Mouse (Mus musculus): ENCODE measurements around the gene Zfp804b.
"Not testable (repeated sequence)": the region's sequence is repeated elsewhere in the genome, so short reads cannot be mapped to it uniquely, and the experiment has no call there.

The Zfp804b gene
- long read RNA-seq, experiment 1: 0 reads
- long read RNA-seq, experiment 2: 0 reads

- intact Hi-C loops (cut with DNase I): no loop called here
These were observed at the start of gene Zfp804b for GRCm38 (mm10) chr5:7344145-7345010. Gene Zfp804b (minus strand): TSS chr5:7344756.

- intact Hi-C loops (cut with DNase I): not testable (repeated sequence)
These were observed 20.1 kb upstream of the Zfp804b start for GRCm38 (mm10) chr5:7364616-7365015.

- intact Hi-C loops (cut with DNase I): no loop called here
These were observed 444 bp upstream of the Zfp804b start for GRCm38 (mm10) chr5:7345011-7345389.

- intact Hi-C loops (cut with DNase I): no loop called here
These were observed 19.0 kb downstream of the Zfp804b start for GRCm38 (mm10) chr5:7325594-7325993.

- intact Hi-C loops (cut with DNase I): no loop called here
These were observed 40.7 kb downstream of the Zfp804b start, which contains the start of gene Tex47 for GRCm38 (mm10) chr5:7303819-7304218. Gene Tex47 (plus strand): TSS chr5:7304119.

GRCm38 (mm10) chr5:7302969-7303368 lies 41.6 kb downstream of the Zfp804b start:
- intact Hi-C loops (cut with DNase I): no loop called here

- intact Hi-C loops (cut with DNase I): no loop called here
These were observed 60.2 kb downstream of the Zfp804b start for GRCm38 (mm10) chr5:7284336-7284735.

GRCm38 (mm10) chr5:7276659-7277455 lies 67.7 kb downstream of the Zfp804b start:
- intact Hi-C loops (cut with DNase I): no loop called here

GRCm38 (mm10) chr5:7177589-7177988 lies 167.0 kb downstream of the Zfp804b start:
- intact Hi-C loops (cut with DNase I): no loop called here

- intact Hi-C loops (cut with DNase I): no loop called here
These were observed 204.9 kb downstream of the Zfp804b start for GRCm38 (mm10) chr5:7139658-7140057.

GRCm38 (mm10) chr5:7102387-7102786 lies 242.2 kb downstream of the Zfp804b start:
- intact Hi-C loops (cut with DNase I): no loop called here

GRCm38 (mm10) chr5:7073936-7074631 lies 270.5 kb downstream of the Zfp804b start:
- intact Hi-C loops (cut with DNase I): no loop called here

GRCm38 (mm10) chr5:7007468-7007867 lies 337.1 kb downstream of the Zfp804b start:
- intact Hi-C loops (cut with DNase I): no loop called here

GRCm38 (mm10) chr5:6983993-6984392 lies 360.6 kb downstream of the Zfp804b start:
- intact Hi-C loops (cut with DNase I): no loop called here

- intact Hi-C loops (cut with DNase I): no loop called here
These were observed 409.7 kb downstream of the Zfp804b start for GRCm38 (mm10) chr5:6934837-6935236.

- intact Hi-C loops (cut with DNase I): no loop called here
These were observed 433.3 kb downstream of the Zfp804b start for GRCm38 (mm10) chr5:6911290-6911689.

GRCm38 (mm10) chr5:6881396-6881795 lies 463.2 kb downstream of the Zfp804b start:
- intact Hi-C loops (cut with DNase I): no loop called here

GRCm38 (mm10) chr5:6871566-6871965 lies 473.0 kb downstream of the Zfp804b start:
- intact Hi-C loops (cut with DNase I): no loop called here

GRCm38 (mm10) chr5:6870970-6871369 lies 473.6 kb downstream of the Zfp804b start:
- intact Hi-C loops (cut with DNase I): no loop called here

GRCm38 (mm10) chr5:6795396-6795795 lies 549.2 kb downstream of the Zfp804b start:
- intact Hi-C loops (cut with DNase I): no loop called here

- intact Hi-C loops (cut with DNase I): no loop called here
These were observed 575.1 kb downstream of the Zfp804b start for GRCm38 (mm10) chr5:6769357-6769892.
